Mouse (Mus musculus): ENCODE results near the gene AY761185.
"Not testable (repeated sequence)": the region's sequence is repeated elsewhere in the genome, so short reads cannot be mapped to it uniquely, and the experiment has no call there.

The AY761185 gene

GRCm38 (mm10) chr8:20944610-20945009, at the start of gene AY761185:
TSS of gene AY761185 (minus strand) at chr8:20944710.
- no peak for DNase-seq

- DNase-seq: not testable (repeated sequence)
Measured at GRCm38 (mm10) chr8:20994042-20994441, 49.5 kb upstream of the AY761185 start.

- DNase-seq: no peak
Measured at GRCm38 (mm10) chr8:20979846-20980245, 35.3 kb upstream of the AY761185 start.

- no peak for DNase-seq
Measured at GRCm38 (mm10) chr8:20964531-20964930, 20.0 kb upstream of the AY761185 start.

- no peak for DNase-seq
Measured at GRCm38 (mm10) chr8:20921971-20922370, 22.5 kb downstream of the AY761185 start, which contains the start of gene Gm6040. TSS of gene Gm6040 (minus strand) at chr8:20922071.

- DNase-seq: no peak
Measured at GRCm38 (mm10) chr8:20912288-20912687, 32.2 kb downstream of the AY761185 start.

- DNase-seq: no peak
Measured at GRCm38 (mm10) chr8:20908256-20908655, 36.3 kb downstream of the AY761185 start.

GRCm38 (mm10) chr8:20907119-20907518, 37.4 kb downstream of the AY761185 start:
- no peak for DNase-seq

GRCm38 (mm10) chr8:20902527-20902926, 42.0 kb downstream of the AY761185 start, which contains the start of gene Gm15056:
TSS of gene Gm15056 (minus strand) at chr8:20902627.
- no peak for DNase-seq
